Mouse (Mus musculus): ENCODE measurements around the gene Gbf1.

Gene Gbf1

GRCm38 (mm10) chr19:46329951-46330350 lies 177.6 kb downstream of the Gbf1 start:
- DNase-seq (ENCODE audit: low spot score in 2 of 2) = peak; percentile 73 to 77

GRCm38 (mm10) chr19:46330696-46331095 lies 178.4 kb downstream of the Gbf1 start:
- no peak for DNase-seq (ENCODE audit: low spot score in 2 of 2)

DNA sequence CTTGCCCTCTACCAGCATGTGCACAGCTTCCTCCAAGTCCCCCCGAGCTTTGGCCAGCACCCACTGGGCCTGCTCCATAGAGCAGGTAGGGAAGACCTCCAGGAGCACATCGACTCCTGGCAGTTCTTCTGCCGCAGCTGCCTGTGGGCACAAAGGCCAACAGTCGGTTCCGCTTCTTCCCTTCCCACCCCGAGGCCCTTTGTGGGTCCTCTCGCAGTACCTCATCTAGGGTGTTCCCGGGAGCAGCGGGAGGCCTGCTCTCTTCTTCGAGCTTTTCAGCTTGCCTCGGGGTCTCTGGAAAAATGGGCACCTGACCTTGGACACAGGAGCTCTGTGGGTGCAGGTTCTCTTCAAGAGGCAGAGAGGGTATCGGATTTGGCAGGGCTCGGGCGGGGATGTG lies 179.0 kb downstream of the Gbf1 start:
- DNase-seq (ENCODE audit: low spot score in 2 of 2) = no peak

DNA sequence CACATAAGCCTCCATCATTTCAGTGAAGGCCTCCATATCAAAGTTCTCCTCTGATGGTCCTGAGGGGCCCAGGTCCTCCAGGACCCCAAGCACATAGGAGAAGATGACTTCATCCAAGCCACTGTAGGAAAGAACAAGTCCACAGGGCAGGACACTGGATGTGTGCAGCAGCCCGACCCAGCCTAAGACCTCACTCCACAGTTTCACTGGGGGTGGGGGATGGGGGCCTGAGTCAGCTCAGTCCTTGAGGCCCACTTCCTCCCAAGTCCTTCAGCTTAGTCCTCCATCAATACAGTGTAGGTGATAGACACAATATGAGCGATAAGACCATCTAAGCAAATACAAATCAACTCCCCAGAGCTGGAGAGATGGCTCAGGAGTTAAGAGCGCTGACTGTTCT lies 179.6 kb downstream of the Gbf1 start:
- DNase-seq (ENCODE audit: low spot score in 2 of 2) = no peak

DNA sequence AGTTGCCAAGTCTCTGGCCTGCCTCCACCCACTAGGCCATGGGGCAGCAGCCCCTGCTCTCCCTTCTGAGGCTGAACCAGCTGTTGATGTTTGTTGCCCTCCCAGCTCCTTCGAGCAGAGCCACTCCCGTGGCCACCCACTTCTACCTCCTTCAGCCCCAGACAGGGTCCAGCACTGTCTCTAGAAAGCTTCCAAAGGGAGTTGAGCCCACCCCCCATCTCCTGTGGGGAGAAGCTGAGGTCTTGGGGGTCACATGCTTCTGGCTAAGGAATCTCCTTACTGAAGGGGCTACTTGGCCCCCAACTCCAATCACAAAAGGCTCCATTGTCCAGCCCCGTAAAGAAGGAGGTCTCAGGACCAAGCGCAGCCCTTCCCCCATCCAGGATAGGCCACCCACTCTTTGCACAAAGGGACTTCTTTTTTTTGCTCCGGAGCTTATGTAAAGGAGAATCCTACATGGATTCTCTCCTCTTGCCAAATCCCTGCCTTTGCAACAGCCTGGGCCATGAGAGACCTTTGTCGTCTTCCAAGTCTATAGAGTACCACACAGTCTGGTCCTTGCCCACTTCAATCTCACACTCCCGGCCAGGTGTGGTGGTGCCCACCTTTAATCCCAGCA lies 180.5 kb downstream of the Gbf1 start:
- no peak for DNase-seq (ENCODE audit: low spot score in 2 of 2)

DNA sequence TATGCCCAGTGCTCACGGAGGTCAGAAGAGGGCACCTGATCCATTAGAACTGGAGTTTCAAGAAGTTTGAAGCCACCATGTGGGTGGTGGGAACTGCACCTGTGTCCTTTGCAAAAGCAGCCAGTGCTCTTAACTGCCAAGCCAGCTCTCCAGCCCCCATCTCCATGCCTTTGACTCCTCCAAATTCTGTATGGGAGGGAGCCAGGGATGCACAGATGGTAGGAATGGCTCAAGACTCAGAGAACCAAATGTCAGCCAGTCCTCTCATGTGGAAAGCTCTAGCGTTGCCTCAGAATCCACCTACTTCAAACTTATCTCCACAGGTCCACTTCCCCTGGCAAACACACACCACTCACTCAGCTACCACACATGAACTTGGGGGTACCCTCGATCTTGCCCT lies 181.6 kb downstream of the Gbf1 start:
- DNase-seq (ENCODE audit: low spot score in 2 of 2) = no peak
